Mouse (Mus musculus): ENCODE data around the gene Pi4ka. TPM values are rescaled to one million over a fixed set of nuclear protein-coding genes. Genes with fewer than 3 reads are reported as not detected.

Pi4ka gene
- polyA plus RNA-seq, 1 experiment from 2014 or later, result 7.3 TPM

DNA sequence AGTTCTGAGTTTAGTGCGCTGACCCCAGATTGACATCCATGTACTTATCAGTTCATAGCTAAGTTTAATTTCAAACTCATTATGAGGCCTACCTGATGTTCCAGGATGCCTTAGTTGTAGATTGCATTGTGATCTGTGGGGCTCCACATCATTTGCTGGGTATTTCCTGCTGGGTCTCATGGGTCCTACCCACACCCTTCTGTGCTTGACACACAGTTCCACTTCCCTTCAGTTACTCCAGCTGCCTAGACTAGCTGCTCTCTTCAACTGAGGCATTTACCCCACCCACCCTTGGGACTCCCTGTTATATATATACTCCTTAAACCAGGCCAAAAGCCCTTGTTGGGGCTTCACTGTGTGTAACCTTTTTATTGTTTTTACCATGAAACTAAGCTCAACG, 2.9 kb upstream of the Pi4ka start:
- Histone ChIP-seq H3K27ac (ENCODE audit: low read depth) (peak overlapping the region; percentile 79), H3K4me1 (ENCODE audit: insufficient read depth) (peaks cover 34% of the 10 kb centered on the region), H3K4me2 (ENCODE audit: low read depth, low read length) (no peak overlapping the region), H3K36me3 (replicated peaks; ENCODE audit: insufficient read depth, low read length) (0 out of 2 replicates have a peak, but pooled peaks cover 2% of the 10 kb centered on the region), H3K4me3 (ENCODE audit: low read depth, low read length) (no peak overlapping the region), H3K9me3 (ENCODE audit: low read length) (no peaks in the 10 kb centered on the region), H3K27me3 (ENCODE audit: insufficient read depth, low read length) (no peaks in the 10 kb centered on the region), H3K9ac (replicated peaks) (peak overlapping the region; percentile 38)
- DNase-seq (peak; percentile 20), ATAC-seq (no peak)
- TF ChIP-seq CTCF (IDR thresholded peaks at IDR 0.05; ENCODE audit: low read depth), result no peak
- TF ChIP-seq EP300 (IDR thresholded peaks at IDR 0.05; ENCODE audit: low read depth), result no peak
- WGBS (ENCODE audit: insufficient replicate concordance), result 80% methylated on average over 2 of the region's 2 CpGs

DNA sequence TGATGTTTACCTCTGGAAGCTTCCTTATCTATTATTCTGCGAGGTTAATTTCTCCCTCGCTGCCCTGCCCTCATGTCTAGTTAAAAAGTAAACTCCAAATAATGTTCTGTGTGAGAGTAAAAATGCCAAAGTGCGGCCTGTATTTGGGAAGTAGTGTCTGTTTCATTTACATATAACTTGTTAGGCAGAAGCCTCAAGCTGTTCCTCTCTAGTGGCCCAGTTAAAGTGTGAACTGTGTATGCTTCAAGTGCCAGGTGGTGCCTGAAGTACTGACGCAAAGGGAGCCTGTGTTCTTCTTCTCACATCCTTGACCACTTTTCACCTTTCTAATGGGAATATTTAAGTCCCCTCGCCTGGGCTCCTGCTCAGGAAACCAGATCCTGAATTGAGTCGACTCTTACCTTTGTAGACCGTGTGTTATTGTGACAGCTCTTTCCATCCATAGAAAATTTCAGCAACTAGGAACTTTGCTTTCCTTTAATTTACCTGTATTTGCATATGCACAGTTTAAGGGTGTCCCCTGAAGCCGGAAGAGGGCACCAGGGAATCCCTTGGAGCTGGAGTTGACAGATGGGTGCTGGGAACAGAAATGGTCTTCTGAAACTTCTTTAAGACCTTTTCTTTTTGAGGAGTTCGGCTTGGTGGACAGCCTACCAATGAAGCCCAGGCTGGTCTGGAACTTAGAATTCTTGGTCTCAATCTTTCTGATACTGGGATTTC, 558 bp upstream of the Pi4ka start:
- peak overlapping the region; percentile 72 for H3K4me2 ChIP-seq (ENCODE audit: low read depth, low read length)
- WGBS (ENCODE audit: insufficient replicate concordance), result 27% methylated on average over 9 of the region's 9 CpGs
- 0 out of 2 replicates have a peak, but pooled peaks cover 2% of the 10 kb centered on the region for H3K36me3 ChIP-seq (replicated peaks; ENCODE audit: insufficient read depth, low read length)
- peak overlapping the region; percentile 76 for H3K9ac ChIP-seq (replicated peaks)
- H3K27ac ChIP-seq (ENCODE audit: low read depth), result peak overlapping the region; percentile 85
- peak overlapping the region; percentile 74 for H3K4me3 ChIP-seq (ENCODE audit: low read depth, low read length)
- no peaks in the 10 kb centered on the region for H3K27me3 ChIP-seq (ENCODE audit: insufficient read depth, low read length)
- H3K9me3 ChIP-seq (ENCODE audit: low read length), result no peaks in the 10 kb centered on the region
- ATAC-seq (no peak), DNase-seq (peak; percentile 22)
- TF ChIP-seq CTCF (IDR thresholded peaks at IDR 0.05; ENCODE audit: low read depth), result no peak
- no peak for TF ChIP-seq EP300 (IDR thresholded peaks at IDR 0.05; ENCODE audit: low read depth)
- H3K4me1 ChIP-seq (ENCODE audit: insufficient read depth), result peaks cover 34% of the 10 kb centered on the region

DNA sequence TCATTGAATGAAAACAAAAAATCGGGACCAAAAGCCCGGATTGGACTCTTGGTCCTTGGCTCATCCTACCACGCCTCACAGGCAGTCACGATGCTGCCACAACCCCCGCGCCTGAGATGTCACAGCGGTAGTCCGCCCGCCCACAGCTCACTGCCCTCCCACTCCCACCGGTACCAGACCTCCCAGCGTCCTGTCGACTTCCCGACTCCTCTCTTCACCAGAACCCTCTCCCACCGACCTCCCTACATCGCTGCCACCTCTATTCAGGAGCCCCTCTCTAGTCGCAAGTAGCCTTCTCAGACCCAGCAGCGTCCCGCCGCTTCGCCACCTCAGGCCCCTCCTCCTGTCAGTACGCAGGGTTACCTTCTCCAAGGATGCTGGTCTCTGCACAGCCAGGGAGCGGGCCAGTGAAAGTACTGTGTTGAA, 830 bp downstream of the Pi4ka start:
- peak overlapping the region; percentile 81 for H3K4me2 ChIP-seq (ENCODE audit: low read depth, low read length)
- no peaks in the 10 kb centered on the region for H3K9me3 ChIP-seq (ENCODE audit: low read length)
- peak overlapping the region; percentile 79 for H3K27ac ChIP-seq (ENCODE audit: low read depth)
- H3K4me1 ChIP-seq (ENCODE audit: insufficient read depth), result peaks cover 32% of the 10 kb centered on the region
- TF ChIP-seq CTCF (IDR thresholded peaks at IDR 0.05; ENCODE audit: low read depth), result no peak
- WGBS (ENCODE audit: insufficient replicate concordance), result 0% methylated on average over 22 of the region's 22 CpGs
- H3K36me3 ChIP-seq (replicated peaks; ENCODE audit: insufficient read depth, low read length), result 0 out of 2 replicates have a peak, but pooled peaks cover 2% of the 10 kb centered on the region
- H3K4me3 ChIP-seq (ENCODE audit: low read depth, low read length), result peak overlapping the region; percentile 74
- H3K27me3 ChIP-seq (ENCODE audit: insufficient read depth, low read length), result no peaks in the 10 kb centered on the region
- ATAC-seq (peak; percentile 67), DNase-seq (peak; percentile 81)
- peak overlapping the region; percentile 75 for H3K9ac ChIP-seq (replicated peaks)

- H3K36me3 ChIP-seq (replicated peaks; ENCODE audit: insufficient read depth, low read length), result 0 out of 2 replicates have a peak, but pooled peaks cover 2% of the 10 kb centered on the region
- 73% methylated on average over 1 of the region's 1 CpGs for WGBS (ENCODE audit: insufficient replicate concordance)
- no peak for TF ChIP-seq EP300 (IDR thresholded peaks at IDR 0.05; ENCODE audit: low read depth)
- peak; percentile 88 for TF ChIP-seq CTCF (IDR thresholded peaks at IDR 0.05; ENCODE audit: low read depth)
- no peak for ATAC-seq
- DNase-seq, result peak; percentile 45
- no peaks in the 10 kb centered on the region for H3K9me3 ChIP-seq (ENCODE audit: low read length)
- peaks cover 21% of the 10 kb centered on the region for H3K4me1 ChIP-seq (ENCODE audit: insufficient read depth)
- no peak overlapping the region for H3K4me3 ChIP-seq (ENCODE audit: low read depth, low read length)
- no peaks in the 10 kb centered on the region for H3K27me3 ChIP-seq (ENCODE audit: insufficient read depth, low read length)
- no peak overlapping the region for H3K27ac ChIP-seq (ENCODE audit: low read depth)
- H3K4me2 ChIP-seq (ENCODE audit: low read depth, low read length), result no peak overlapping the region
- no peak overlapping the region for H3K9ac ChIP-seq (replicated peaks)
Measured at GRCm38 (mm10) chr16:17402855-17403254, 3.3 kb downstream of the Pi4ka start.

DNA sequence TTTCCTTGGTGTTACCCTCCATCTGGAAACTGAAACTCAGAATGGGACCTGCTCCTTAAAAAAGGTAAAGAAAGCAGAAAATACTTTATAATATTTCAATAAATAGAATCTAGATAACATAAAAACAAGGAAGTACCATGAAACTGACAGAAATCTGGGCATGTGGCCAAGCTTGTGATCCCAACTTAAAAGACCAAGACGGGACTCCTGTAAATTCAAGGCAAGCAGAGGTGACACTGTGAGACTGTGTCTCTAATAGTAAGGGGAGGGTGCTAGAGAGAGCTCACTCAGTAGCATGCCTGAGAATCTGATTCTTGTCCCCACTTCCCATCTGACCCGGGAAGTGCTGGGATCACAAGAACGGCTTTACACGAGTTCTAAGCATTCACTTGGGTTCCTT, 13.3 kb downstream of the Pi4ka start:
- Histone ChIP-seq H3K36me3 (replicated peaks; ENCODE audit: insufficient read depth, low read length) (0 out of 2 replicates have a peak, but pooled peaks cover 3% of the 10 kb centered on the region), H3K4me1 (ENCODE audit: insufficient read depth) (no peaks in the 10 kb centered on the region), H3K9me3 (ENCODE audit: low read length) (no peaks in the 10 kb centered on the region), H3K4me3 (ENCODE audit: low read depth, low read length) (no peak overlapping the region), H3K27ac (ENCODE audit: low read depth) (no peak overlapping the region), H3K4me2 (ENCODE audit: low read depth, low read length) (no peak overlapping the region), H3K9ac (replicated peaks) (no peak overlapping the region), H3K27me3 (ENCODE audit: insufficient read depth, low read length) (no peaks in the 10 kb centered on the region)
- DNase-seq (no peak), ATAC-seq (no peak)
- WGBS (ENCODE audit: insufficient replicate concordance), result 71% methylated on average over 4 of the region's 4 CpGs
- TF ChIP-seq CTCF (IDR thresholded peaks at IDR 0.05; ENCODE audit: low read depth) (no peak), EP300 (IDR thresholded peaks at IDR 0.05; ENCODE audit: low read depth) (no peak)

- TF ChIP-seq CTCF (IDR thresholded peaks at IDR 0.05; ENCODE audit: low read depth), result no peak
- TF ChIP-seq EP300 (IDR thresholded peaks at IDR 0.05; ENCODE audit: low read depth), result no peak
- Histone ChIP-seq H3K36me3 (replicated peaks; ENCODE audit: insufficient read depth, low read length) (peaks cover 16% of the 10 kb centered on the region), H3K27ac (ENCODE audit: low read depth) (no peak overlapping the region), H3K4me2 (ENCODE audit: low read depth, low read length) (no peak overlapping the region), H3K27me3 (ENCODE audit: insufficient read depth, low read length) (no peaks in the 10 kb centered on the region), H3K9ac (replicated peaks) (no peak overlapping the region), H3K4me1 (ENCODE audit: insufficient read depth) (no peaks in the 10 kb centered on the region), H3K9me3 (ENCODE audit: low read length) (no peaks in the 10 kb centered on the region), H3K4me3 (ENCODE audit: low read depth, low read length) (no peak overlapping the region)
- WGBS (ENCODE audit: insufficient replicate concordance), result 62% methylated on average over 2 of the region's 2 CpGs
- ATAC-seq (no peak), DNase-seq (no peak)
Measured at GRCm38 (mm10) chr16:17383594-17384326, 22.4 kb downstream of the Pi4ka start.

Data from liver, postnatal 0 days (tissue).